Mouse (Mus musculus) lung, adult 18-20 months (tissue): ENCODE data around the gene Cnr2.

Experiments
- DNase-seq, 2 experiments: peaks; one replicate each; pipeline ENCODE4 v3.0.0; 2022; ENCODE audit warnings: mixed read lengths in 2 of 2

Gene Cnr2

DNA sequence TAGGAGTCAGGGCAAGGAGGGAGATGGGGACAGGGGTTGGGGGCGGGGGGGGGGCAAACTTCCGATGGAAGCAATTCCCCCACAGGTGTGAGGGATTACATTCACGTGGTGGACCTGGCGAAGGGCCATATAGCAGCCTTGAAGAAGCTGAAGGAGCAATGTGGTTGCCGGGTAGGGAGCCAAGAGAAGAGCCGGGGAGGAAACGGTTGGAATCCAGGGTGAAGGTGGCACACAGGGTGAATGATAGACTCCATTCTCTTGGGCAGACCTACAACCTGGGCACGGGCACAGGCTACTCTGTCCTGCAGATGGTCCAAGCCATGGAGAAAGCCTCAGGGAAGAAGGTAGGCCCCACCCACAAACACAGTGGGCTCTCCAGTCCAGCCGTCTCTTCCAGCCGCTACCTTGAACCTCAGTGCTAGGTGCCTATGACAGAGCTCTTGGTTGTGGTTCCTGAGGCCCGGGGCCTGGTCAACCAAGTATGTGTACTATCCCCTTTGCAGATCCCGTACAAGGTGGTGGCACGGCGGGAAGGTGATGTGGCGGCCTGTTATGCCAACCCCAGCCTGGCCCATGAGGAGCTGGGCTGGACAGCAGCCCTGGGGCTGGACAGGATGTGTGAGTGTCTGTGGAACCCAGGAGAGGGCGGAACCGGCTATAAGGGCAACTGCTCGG is 72.0 kb downstream of the Cnr2 start:
- no peak for DNase-seq

DNA sequence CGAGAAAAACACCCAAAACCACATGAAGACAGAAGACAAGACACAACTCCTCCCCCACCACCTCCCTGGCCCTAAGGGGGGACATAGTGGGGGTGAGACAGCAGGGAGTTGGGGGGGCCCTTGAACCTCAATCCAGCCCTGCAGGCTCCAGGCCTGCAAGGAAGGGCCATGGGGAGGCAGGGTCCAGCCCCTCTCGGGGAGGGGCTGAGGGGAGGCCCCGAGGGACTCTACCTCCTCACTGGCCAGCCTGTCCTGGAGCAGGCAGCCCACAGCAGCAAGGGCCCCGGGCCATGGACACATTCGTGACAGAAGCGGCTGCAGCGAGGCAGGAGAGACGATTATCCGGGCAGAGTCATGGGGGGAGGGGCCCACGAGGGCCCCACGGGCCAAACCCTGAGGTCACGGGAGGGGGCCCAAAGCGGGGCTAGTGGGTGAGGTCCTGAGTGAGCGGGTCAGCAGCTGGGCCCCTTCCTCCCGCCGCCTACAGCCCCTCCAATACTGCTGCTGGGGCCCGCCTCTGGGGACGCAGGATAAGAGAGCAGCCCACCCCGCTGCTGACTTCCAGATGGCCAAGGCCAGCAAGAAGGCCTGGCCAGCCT is 73.2 kb downstream of the Cnr2 start:
- no peak for DNase-seq

DNA sequence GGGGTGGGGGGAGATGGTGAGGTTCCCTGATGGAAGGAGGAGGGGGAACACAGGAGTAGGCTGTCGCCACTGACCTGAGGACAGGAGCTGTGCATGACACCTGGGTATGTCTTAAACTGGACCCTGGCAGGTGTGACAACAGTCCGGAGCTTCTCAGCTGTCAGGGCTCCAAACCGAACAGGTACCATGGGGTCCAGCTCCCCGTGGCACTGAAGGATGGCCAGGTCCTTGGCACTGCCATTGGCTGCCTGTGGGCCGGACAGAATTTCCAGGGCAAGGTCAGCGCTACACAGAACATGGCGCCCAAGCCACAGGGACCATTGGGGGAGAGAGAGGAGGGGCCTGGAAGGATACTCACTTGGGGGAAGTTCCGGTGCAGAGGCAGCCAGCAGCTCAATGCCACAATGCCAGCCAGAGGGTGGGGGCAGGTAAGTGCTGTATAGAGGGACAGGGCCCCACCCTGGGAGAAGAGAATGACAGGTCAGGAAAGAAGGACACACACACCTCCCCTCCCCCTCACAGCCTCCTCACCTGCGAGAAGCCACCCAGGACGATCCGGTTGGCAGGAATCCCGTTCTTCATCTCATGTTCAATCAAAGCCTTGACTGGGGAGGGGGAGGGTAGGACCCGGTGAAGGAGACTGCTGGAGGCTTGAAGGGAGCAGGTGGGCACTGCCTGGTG is 74.0 kb downstream of the Cnr2 start:
- no peak for DNase-seq
